Mouse (Mus musculus) gastrocnemius, postnatal 14 days (tissue): ENCODE measurements around the gene Tmcc3. TPM values are rescaled to one million over a fixed set of nuclear protein-coding genes. Genes with fewer than 3 reads are reported as not detected.

ENCODE experiments used
- DNase-seq: peaks from one replicate; pipeline ENCODE4 v3.0.0; 2021; ENCODE audit warnings: mixed read lengths
- intact Hi-C: fragments of 180-260 bp; cut with DNase I; formaldehyde crosslinking; loops from one replicate; pipeline ENCODE4 v1.15.1; 2025; ENCODE audit warnings: low total_unique reads
- total RNA-seq, 2 experiments: library from RNA; stranded (reverse); gene quantifications; 2 replicates each; pipeline ENCODE4 v1.2.3; 2021

Tmcc3 gene
- total RNA-seq, 2 experiments from 2014 or later: 21.8 to 26.8 TPM

- intact Hi-C loops: no loop called here
- no peak for DNase-seq
These were observed 42.3 kb downstream of the Tmcc3 start for GRCm38 (mm10) chr10:94354005-94354404.

GRCm38 (mm10) chr10:94354427-94354826 is 42.7 kb downstream of the Tmcc3 start:
- no peak for DNase-seq
- intact Hi-C loops: no loop called here

GRCm38 (mm10) chr10:94356504-94357169 is 44.9 kb downstream of the Tmcc3 start:
- no peak for DNase-seq
- intact Hi-C loops: no loop called here

- DNase-seq: no peak
- intact Hi-C loops: no loop called here
These were observed 48.9 kb downstream of the Tmcc3 start for GRCm38 (mm10) chr10:94360664-94361063.

- intact Hi-C loops: no loop called here
- DNase-seq: no peak
These were observed 59.5 kb downstream of the Tmcc3 start for GRCm38 (mm10) chr10:94371293-94371692.

GRCm38 (mm10) chr10:94376941-94377340 is 65.2 kb downstream of the Tmcc3 start:
- intact Hi-C loops: no loop called here
- no peak for DNase-seq

DNA sequence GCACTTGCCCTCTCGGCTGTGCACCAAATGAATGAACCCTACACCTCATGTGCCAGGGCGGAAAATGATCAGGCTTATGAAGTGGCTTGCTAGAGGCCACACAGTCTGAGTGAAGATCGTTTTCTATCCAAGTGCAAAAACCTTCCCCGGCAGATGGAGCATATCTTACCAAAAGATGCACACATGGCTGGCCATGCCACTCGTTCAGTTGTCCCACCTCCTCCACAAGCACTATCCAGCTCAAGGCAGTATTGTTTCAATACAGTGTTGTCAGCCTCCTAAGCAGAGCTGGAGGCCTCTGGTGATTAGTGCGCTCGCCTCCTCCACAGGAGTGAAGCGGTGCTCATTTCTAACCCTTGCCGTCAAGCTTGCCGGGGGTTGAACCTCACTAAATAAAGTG is 66.1 kb downstream of the Tmcc3 start:
- no peak for DNase-seq
- intact Hi-C loops: no loop called here

- peak; percentile 61 for DNase-seq
- intact Hi-C loops: no loop called here
These were observed 66.6 kb downstream of the Tmcc3 start for GRCm38 (mm10) chr10:94378383-94378782.

- intact Hi-C loops: no loop called here
- no peak for DNase-seq
These were observed 68.3 kb downstream of the Tmcc3 start for GRCm38 (mm10) chr10:94380082-94380481.

- DNase-seq: no peak
- intact Hi-C loops: no loop called here
These were observed 69.1 kb downstream of the Tmcc3 start for GRCm38 (mm10) chr10:94380662-94381392.

DNA sequence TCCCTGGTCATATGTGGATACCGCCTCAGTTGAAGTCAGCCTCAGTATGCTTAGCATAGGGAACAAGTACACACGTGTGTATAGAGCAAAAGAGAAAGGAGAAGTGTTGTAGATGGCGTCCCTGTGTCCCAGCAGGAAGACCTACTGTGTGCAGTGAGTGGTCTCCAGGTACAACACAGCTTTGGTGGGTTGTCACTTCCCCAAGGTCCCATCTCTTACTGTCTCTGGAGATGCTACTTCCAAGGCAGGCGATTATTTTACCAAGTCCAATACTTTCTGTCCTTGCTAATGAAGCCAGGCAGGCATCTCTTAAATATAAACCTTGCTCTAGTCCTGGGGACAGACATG is 69.6 kb downstream of the Tmcc3 start:
- DNase-seq: no peak
- intact Hi-C loops: no loop called here

GRCm38 (mm10) chr10:94382618-94383017 is 70.9 kb downstream of the Tmcc3 start:
- intact Hi-C loops: no loop called here
- DNase-seq: no peak

GRCm38 (mm10) chr10:94383565-94383964 is 71.8 kb downstream of the Tmcc3 start:
- no peak for DNase-seq
- intact Hi-C loops: no loop called here

- no peak for DNase-seq
- intact Hi-C loops: no loop called here
These were observed 77.5 kb downstream of the Tmcc3 start for GRCm38 (mm10) chr10:94389219-94389618.

- no peak for DNase-seq
- intact Hi-C loops: no loop called here
These were observed 79.3 kb downstream of the Tmcc3 start for GRCm38 (mm10) chr10:94391049-94391448.

GRCm38 (mm10) chr10:94394286-94394685 is 82.5 kb downstream of the Tmcc3 start:
- intact Hi-C loops: no loop called here
- no peak for DNase-seq

- intact Hi-C loops: no loop called here
- DNase-seq: peak; percentile 47
These were observed 86.3 kb downstream of the Tmcc3 start for GRCm38 (mm10) chr10:94397833-94398596.

GRCm38 (mm10) chr10:94400895-94401294 is 89.1 kb downstream of the Tmcc3 start:
- intact Hi-C loops: no loop called here
- no peak for DNase-seq

- no peak for DNase-seq
- intact Hi-C loops: loop anchor here (5.0 kb wide), 1 partner anchor 207 kb away; no protein-coding TSS in a partner anchor
These were observed 93.7 kb downstream of the Tmcc3 start for GRCm38 (mm10) chr10:94405456-94405855.

- DNase-seq: no peak
- intact Hi-C loops: loop anchor here (5.0 kb wide), 1 partner anchor 205 kb away; no protein-coding TSS in a partner anchor
These were observed 95.1 kb downstream of the Tmcc3 start for GRCm38 (mm10) chr10:94406821-94407220.
